Mouse (Mus musculus): ENCODE results near the gene Me3. TPM values are rescaled to one million over a fixed set of nuclear protein-coding genes. Genes with fewer than 3 reads are reported as not detected.

The Me3 gene
- polyA plus RNA-seq, 1 experiment from 2014 or later, result 3.6 TPM

DNA sequence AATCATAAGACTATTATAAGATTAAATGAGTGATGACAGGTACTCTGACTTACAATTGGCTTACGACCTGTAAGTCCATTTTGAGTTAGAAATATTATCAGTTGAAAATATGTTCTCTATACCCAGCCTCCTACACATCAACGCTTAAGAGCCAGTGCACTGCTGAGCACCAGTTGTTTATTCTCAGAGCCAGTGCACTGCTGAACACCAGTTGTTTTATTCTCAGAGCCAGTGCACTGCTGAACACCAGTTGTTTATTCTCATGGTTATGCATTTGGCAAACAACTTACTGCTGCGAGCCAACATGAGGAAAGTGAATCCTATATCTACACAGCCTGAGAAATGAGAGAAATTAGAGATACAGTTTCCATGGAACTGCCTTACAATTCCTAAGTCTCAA lies 2.3 kb upstream of the Me3 start:
- H3K4me2 ChIP-seq (replicated peaks), result no peak overlapping the region
- no peaks in the 10 kb centered on the region for H3K36me3 ChIP-seq
- 56% methylated on average over 3 of the region's 3 CpGs for WGBS
- H3K4me3 ChIP-seq (replicated peaks), result no peak overlapping the region
- H3K9me3 ChIP-seq, result no peaks in the 10 kb centered on the region
- H3K27me3 ChIP-seq (replicated peaks), result no peaks in the 10 kb centered on the region
- ATAC-seq, result no peak
- H3K27ac ChIP-seq, result no peak overlapping the region
- no peak overlapping the region for H3K9ac ChIP-seq
- H3K4me1 ChIP-seq (replicated peaks), result no peaks in the 10 kb centered on the region

DNA sequence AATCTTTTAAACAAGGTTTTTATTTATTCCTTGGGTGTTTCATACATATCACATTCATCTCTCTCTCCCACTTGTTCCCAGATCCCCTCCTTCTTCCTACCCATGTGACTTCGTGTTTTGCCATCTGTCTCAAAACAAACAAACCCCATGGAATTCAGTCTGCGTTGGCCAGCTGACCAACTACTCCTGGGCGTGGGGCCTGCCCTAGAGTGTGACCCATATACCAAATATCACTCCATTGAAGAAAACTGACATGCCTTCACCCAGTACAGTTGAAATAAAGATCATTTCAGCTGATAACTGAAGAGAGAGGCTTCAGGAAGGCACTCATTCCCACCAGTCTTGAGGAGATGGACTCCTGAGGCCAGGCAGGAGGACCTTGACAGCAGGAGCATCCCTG lies 1.4 kb upstream of the Me3 start:
- no peaks in the 10 kb centered on the region for H3K27me3 ChIP-seq (replicated peaks)
- H3K9me3 ChIP-seq, result no peaks in the 10 kb centered on the region
- no peak for ATAC-seq
- no peaks in the 10 kb centered on the region for H3K36me3 ChIP-seq
- WGBS, result 70% methylated on average over 3 of the region's 3 CpGs
- H3K4me3 ChIP-seq (replicated peaks), result no peak overlapping the region
- H3K27ac ChIP-seq, result no peak overlapping the region
- H3K9ac ChIP-seq, result no peak overlapping the region
- H3K4me2 ChIP-seq (replicated peaks), result no peak overlapping the region
- H3K4me1 ChIP-seq (replicated peaks), result no peaks in the 10 kb centered on the region

- no peak overlapping the region for H3K9ac ChIP-seq
Measured at GRCm38 (mm10) chr7:89640533-89640932, 8.3 kb downstream of the Me3 start.

DNA sequence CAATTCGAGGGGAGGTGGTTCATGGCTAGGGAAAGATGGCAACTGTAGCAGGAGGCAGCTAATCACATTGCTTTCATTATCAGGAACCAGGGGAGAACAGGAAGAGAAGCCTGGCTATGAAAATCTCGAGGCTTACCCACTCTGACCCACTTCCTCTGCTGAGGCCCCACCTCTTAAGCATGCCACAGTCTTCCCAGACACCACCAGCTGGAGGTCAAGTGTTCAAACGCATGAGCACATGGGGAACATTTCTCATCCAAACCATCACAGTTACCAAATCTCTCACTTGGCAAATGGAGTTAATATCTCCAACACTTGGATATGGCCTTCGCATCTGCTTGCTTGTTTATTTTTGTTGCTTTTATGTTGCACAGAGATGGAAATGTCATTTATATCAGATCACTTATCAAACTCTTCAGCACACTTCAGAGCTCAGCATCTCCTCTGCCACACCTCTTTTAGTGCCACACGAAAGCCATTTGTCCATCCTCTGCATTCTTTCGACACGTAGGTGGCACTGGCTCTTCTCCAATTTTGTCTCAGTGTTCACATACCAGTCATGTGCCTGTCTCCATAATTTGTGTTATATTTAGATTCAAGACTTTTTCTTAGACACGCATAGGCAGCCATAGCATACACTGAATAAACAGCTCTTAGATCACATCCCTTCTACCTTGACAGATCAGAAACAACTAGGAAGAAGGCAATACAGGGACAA lies 8.9 kb downstream of the Me3 start:
- WGBS, result 54% methylated on average over 8 of the region's 8 CpGs
- H3K4me3 ChIP-seq (replicated peaks), result no peak overlapping the region
- no peaks in the 10 kb centered on the region for H3K9me3 ChIP-seq
- H3K27me3 ChIP-seq (replicated peaks), result no peaks in the 10 kb centered on the region
- no peak overlapping the region for H3K4me2 ChIP-seq (replicated peaks)
- H3K27ac ChIP-seq, result no peak overlapping the region
- ATAC-seq, result no peak
- H3K36me3 ChIP-seq, result no peaks in the 10 kb centered on the region
- no peak overlapping the region for H3K9ac ChIP-seq
- H3K4me1 ChIP-seq (replicated peaks), result no peaks in the 10 kb centered on the region

More at GRCm38 (mm10) chr7:89640533-89640932, 8.3 kb downstream of the Me3 start:
- 90% methylated on average over 6 of the region's 6 CpGs for WGBS
- H3K9me3 ChIP-seq, result no peaks in the 10 kb centered on the region
- H3K4me3 ChIP-seq (replicated peaks), result no peak overlapping the region
- H3K4me1 ChIP-seq (replicated peaks), result no peaks in the 10 kb centered on the region
- H3K27me3 ChIP-seq (replicated peaks), result no peaks in the 10 kb centered on the region
- no peaks in the 10 kb centered on the region for H3K36me3 ChIP-seq
- no peak for ATAC-seq
- no peak overlapping the region for H3K4me2 ChIP-seq (replicated peaks)
- H3K27ac ChIP-seq, result no peak overlapping the region

GRCm38 (mm10) chr7:89645015-89645414 lies 12.8 kb downstream of the Me3 start:
- WGBS, result 62% methylated on average over 3 of the region's 3 CpGs
- Histone ChIP-seq H3K9ac (no peak overlapping the region), H3K36me3 (no peaks in the 10 kb centered on the region), H3K4me1 (replicated peaks) (no peaks in the 10 kb centered on the region), H3K27me3 (replicated peaks) (no peaks in the 10 kb centered on the region), H3K4me3 (replicated peaks) (no peak overlapping the region), H3K4me2 (replicated peaks) (no peak overlapping the region), H3K9me3 (no peaks in the 10 kb centered on the region), H3K27ac (no peak overlapping the region)
- no peak for ATAC-seq

GRCm38 (mm10) chr7:89647864-89648263 lies 15.7 kb downstream of the Me3 start:
- H3K27ac ChIP-seq, result no peak overlapping the region
- H3K9ac ChIP-seq, result no peak overlapping the region
- H3K4me3 ChIP-seq (replicated peaks), result no peak overlapping the region
- H3K27me3 ChIP-seq (replicated peaks), result no peaks in the 10 kb centered on the region
- H3K36me3 ChIP-seq, result no peaks in the 10 kb centered on the region
- ATAC-seq, result no peak
- H3K4me1 ChIP-seq (replicated peaks), result no peaks in the 10 kb centered on the region
- no peak overlapping the region for H3K4me2 ChIP-seq (replicated peaks)
- H3K9me3 ChIP-seq, result no peaks in the 10 kb centered on the region

- Histone ChIP-seq H3K36me3 (no peaks in the 10 kb centered on the region), H3K9ac (no peak overlapping the region), H3K4me3 (replicated peaks) (no peak overlapping the region), H3K4me2 (replicated peaks) (no peak overlapping the region), H3K27me3 (replicated peaks) (no peaks in the 10 kb centered on the region), H3K9me3 (no peaks in the 10 kb centered on the region), H3K4me1 (replicated peaks) (no peaks in the 10 kb centered on the region), H3K27ac (no peak overlapping the region)
- no peak for ATAC-seq
- 65% methylated on average over 9 of the region's 9 CpGs for WGBS
Measured at GRCm38 (mm10) chr7:89657183-89657582, 25.0 kb downstream of the Me3 start.

GRCm38 (mm10) chr7:89657692-89658212 lies 25.6 kb downstream of the Me3 start:
- H3K4me2 ChIP-seq (replicated peaks), result no peak overlapping the region
- H3K4me3 ChIP-seq (replicated peaks), result no peak overlapping the region
- H3K27ac ChIP-seq, result no peak overlapping the region
- H3K9ac ChIP-seq, result no peak overlapping the region
- ATAC-seq, result no peak
- no peaks in the 10 kb centered on the region for H3K27me3 ChIP-seq (replicated peaks)
- H3K36me3 ChIP-seq, result no peaks in the 10 kb centered on the region
- 72% methylated on average over 7 of the region's 7 CpGs for WGBS
- no peaks in the 10 kb centered on the region for H3K9me3 ChIP-seq
- no peaks in the 10 kb centered on the region for H3K4me1 ChIP-seq (replicated peaks)

GRCm38 (mm10) chr7:89664197-89664596 lies 32.0 kb downstream of the Me3 start:
- WGBS, result 76% methylated on average over 5 of the region's 5 CpGs
- no peaks in the 10 kb centered on the region for H3K4me1 ChIP-seq (replicated peaks)
- H3K36me3 ChIP-seq, result no peaks in the 10 kb centered on the region
- no peak for ATAC-seq
- no peak overlapping the region for H3K9ac ChIP-seq
- no peak overlapping the region for H3K4me2 ChIP-seq (replicated peaks)
- no peak overlapping the region for H3K4me3 ChIP-seq (replicated peaks)
- H3K27me3 ChIP-seq (replicated peaks), result no peaks in the 10 kb centered on the region
- no peaks in the 10 kb centered on the region for H3K9me3 ChIP-seq
- H3K27ac ChIP-seq, result no peak overlapping the region

DNA sequence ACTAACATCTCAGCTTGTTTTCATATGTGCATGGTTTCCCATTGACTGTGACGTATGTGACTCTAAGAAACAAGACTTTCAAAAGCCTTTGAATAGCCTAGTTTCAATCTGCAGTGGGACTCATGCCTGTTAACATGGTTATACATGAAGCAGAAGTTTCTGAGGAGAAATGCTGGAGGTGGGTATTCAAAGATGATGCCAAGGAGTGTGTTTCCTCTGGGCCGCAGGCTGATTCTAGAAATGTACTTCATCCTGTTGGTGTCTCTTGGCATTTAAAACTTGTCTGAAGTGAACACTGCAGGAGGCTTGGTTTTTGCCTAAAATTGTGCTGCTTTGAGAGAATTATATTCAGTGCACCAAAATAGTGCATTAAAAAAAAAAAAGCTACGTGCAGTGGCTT lies 34.2 kb downstream of the Me3 start:
- no peak for ATAC-seq
- 82% methylated on average over 3 of the region's 3 CpGs for WGBS
- H3K27me3 ChIP-seq (replicated peaks), result no peaks in the 10 kb centered on the region
- no peak overlapping the region for H3K9ac ChIP-seq
- H3K4me2 ChIP-seq (replicated peaks), result no peak overlapping the region
- no peak overlapping the region for H3K27ac ChIP-seq
- no peak overlapping the region for H3K4me3 ChIP-seq (replicated peaks)
- no peaks in the 10 kb centered on the region for H3K4me1 ChIP-seq (replicated peaks)
- H3K36me3 ChIP-seq, result no peaks in the 10 kb centered on the region
- H3K9me3 ChIP-seq, result no peaks in the 10 kb centered on the region

DNA sequence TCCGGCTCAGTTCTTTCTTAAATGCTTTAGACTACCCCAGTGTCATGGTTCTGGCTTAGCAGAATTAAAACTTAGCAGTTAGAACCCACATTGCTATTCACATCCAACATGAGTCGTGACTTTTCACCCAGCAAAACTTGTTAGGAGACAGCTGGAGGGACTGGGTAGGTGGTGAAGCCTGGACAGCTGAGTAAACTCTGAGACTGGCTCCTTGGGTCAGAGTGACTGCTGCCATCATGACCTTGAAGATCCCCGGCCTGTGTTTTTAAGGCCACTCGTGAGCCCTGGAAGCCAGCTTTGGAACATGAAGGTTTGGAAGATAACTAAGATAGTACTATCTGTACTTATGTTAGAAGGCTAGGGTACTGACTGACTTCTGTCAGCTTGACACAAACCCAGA lies 35.4 kb downstream of the Me3 start:
- 88% methylated on average over 4 of the region's 4 CpGs for WGBS

DNA sequence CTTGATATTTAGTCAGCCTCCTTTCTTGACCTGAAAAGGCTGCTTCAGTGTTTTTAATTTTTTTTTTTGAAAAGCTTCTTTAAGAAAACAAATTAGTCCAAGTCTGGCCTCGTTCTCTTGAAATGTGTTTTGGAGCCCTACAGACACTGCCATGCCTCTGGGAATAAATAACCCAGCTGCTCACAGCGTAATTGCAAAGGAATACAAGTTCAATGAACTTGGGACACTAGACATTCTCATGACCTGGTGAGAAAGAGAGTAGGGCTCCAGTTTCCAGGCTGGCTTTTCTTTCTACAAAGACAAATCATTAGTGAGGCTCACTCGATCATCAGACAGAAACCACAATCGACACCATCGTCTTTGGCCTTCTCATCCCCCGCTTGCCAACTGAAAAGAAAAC lies 37.3 kb downstream of the Me3 start:
- 73% methylated on average over 6 of the region's 6 CpGs for WGBS
- no peak for ATAC-seq
- no peak overlapping the region for H3K9ac ChIP-seq
- H3K4me2 ChIP-seq (replicated peaks), result no peak overlapping the region
- no peaks in the 10 kb centered on the region for H3K4me1 ChIP-seq (replicated peaks)
- H3K27me3 ChIP-seq (replicated peaks), result no peaks in the 10 kb centered on the region
- no peaks in the 10 kb centered on the region for H3K9me3 ChIP-seq
- no peak overlapping the region for H3K4me3 ChIP-seq (replicated peaks)
- no peak overlapping the region for H3K27ac ChIP-seq
- no peaks in the 10 kb centered on the region for H3K36me3 ChIP-seq

More for the DNA sequence above, 35.4 kb downstream of the Me3 start:
- no peak overlapping the region for H3K4me3 ChIP-seq (replicated peaks)
- H3K9me3 ChIP-seq, result no peaks in the 10 kb centered on the region
- no peak for ATAC-seq
- H3K9ac ChIP-seq, result no peak overlapping the region
- H3K27me3 ChIP-seq (replicated peaks), result no peaks in the 10 kb centered on the region
- no peaks in the 10 kb centered on the region for H3K36me3 ChIP-seq
- H3K4me2 ChIP-seq (replicated peaks), result no peak overlapping the region
- H3K4me1 ChIP-seq (replicated peaks), result no peaks in the 10 kb centered on the region
- no peak overlapping the region for H3K27ac ChIP-seq

GRCm38 (mm10) chr7:89671104-89671831 lies 39.1 kb downstream of the Me3 start:
- Histone ChIP-seq H3K4me2 (replicated peaks) (no peak overlapping the region), H3K36me3 (no peaks in the 10 kb centered on the region), H3K27ac (no peak overlapping the region), H3K4me3 (replicated peaks) (no peak overlapping the region), H3K9ac (no peak overlapping the region), H3K27me3 (replicated peaks) (no peaks in the 10 kb centered on the region), H3K4me1 (replicated peaks) (no peaks in the 10 kb centered on the region), H3K9me3 (no peaks in the 10 kb centered on the region)
- ATAC-seq, result no peak
- WGBS, result 84% methylated on average over 6 of the region's 6 CpGs
